Mouse (Mus musculus) myocyte (in vitro differentiated cells): ENCODE results near the gene Polr2f.

ENCODE experiments used
- CEBPB ChIP-seq: IDR thresholded peaks from 2 replicates; pipeline ENCODE4 v1.6.1; 2011; ENCODE audit warnings: mild to moderate bottlenecking, moderate library complexity; ENCODE audit not compliant: poor library complexity, insufficient read depth, severe bottlenecking
- POLR2A ChIP-seq: IDR thresholded peaks from one replicate; pipeline ENCODE4 v1.6.1; 2011; ENCODE audit warnings: low read depth, mild to moderate bottlenecking, control low read depth, moderate library complexity; ENCODE audit not compliant: insufficient read length
- SRF ChIP-seq: IDR thresholded peaks from one replicate; pipeline ENCODE4 v1.6.1; 2011; ENCODE audit warnings: low read depth; ENCODE audit not compliant: control insufficient read depth, insufficient read length
- TCF3 ChIP-seq: IDR thresholded peaks from one replicate; pipeline ENCODE4 v1.6.1; 2011; ENCODE audit warnings: low read depth, control low read depth; ENCODE audit not compliant: insufficient read length

DNA sequence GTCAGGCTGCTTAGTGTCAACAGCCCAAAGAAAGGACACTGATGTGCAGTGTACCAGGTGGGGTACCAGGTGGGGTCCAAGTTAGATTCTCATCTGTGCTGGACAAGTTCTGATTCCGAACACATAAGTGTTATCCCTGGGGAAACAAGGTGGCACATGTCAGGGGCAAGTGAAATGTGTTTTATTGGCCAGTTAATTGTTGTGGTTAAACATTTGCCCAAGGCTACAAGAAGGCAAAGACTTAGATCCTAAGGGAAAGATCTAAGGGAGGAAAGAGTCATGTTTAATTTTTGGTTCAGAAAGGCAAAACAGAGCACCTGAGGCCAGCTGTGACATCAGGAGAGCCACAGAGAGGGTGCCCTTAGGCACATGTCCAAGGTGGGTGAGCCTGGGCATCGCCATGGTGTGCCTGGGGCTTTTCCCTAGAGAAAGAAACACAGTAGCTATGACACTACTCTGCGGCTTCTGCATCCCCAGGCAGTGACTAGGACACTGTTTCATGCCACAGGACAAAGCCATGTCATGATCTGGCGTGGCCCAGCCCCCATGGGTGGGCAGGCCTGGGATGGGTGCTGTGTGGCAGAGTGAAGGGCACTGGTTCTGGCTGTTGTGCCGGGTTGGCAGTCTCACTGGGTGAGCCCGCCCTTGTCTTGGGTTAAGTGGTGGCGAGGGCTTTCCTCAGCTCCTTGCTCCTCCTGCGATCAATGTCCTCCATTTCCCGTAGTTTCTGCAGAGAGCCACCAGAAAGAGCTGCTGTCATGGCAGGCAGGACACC is 6.1 kb upstream of the Polr2f start:
- TF ChIP-seq TCF3 (no peak), POLR2A (no peak), CEBPB (no peak), SRF (no peak)
